Mouse (Mus musculus): ENCODE data around the gene 2310033P09Rik. TPM values are rescaled to one million over a fixed set of nuclear protein-coding genes. Genes with fewer than 3 reads are reported as not detected.

2310033P09Rik gene
- 27.7 and 29.2 TPM in 2 replicates for polyA plus RNA-seq (2015; fragmentation: Nextera tagmentation; extraction: Ambion mirVana)

GRCm38 (mm10) chr11:59208153-59208831 is at the start of gene 2310033P09Rik:
Gene 2310033P09Rik (plus strand): TSS chr11:59208321.
- H3K27ac ChIP-seq: peak within 1 kb of the TSS; percentile 96
- peak within 1 kb of the TSS; percentile 87 for H3K4me2 ChIP-seq
- peaks cover 29% of the 10 kb centered on the region for H3K36me3 ChIP-seq
- peak within 1 kb of the TSS; percentile 92 for H3K9ac ChIP-seq
- under 1% methylated on average over 66 of the region's 67 CpGs for WGBS
- peaks cover 22% of the 10 kb centered on the region for H3K4me1 ChIP-seq
- ATAC-seq (ENCODE audit: insufficient read depth, low FRiP score, low read depth): peak; percentile 77
- H3K27me3 ChIP-seq (replicated peaks): no peaks in the 10 kb centered on the region
- H3K4me3 ChIP-seq (replicated peaks): peak within 1 kb of the TSS; percentile 96
- no peaks in the 10 kb centered on the region for H3K9me3 ChIP-seq

- Histone ChIP-seq H3K4me3 (replicated peaks) (no peak overlapping the region), H3K27me3 (replicated peaks) (no peaks in the 10 kb centered on the region), H3K36me3 (peaks cover 10% of the 10 kb centered on the region; the same call in 1 of the 2 replicates), H3K9me3 (no peaks in the 10 kb centered on the region), H3K4me1 (peaks cover 6% of the 10 kb centered on the region; the same call in 1 of the 2 replicates), H3K27ac (no peak overlapping the region), H3K4me2 (no peak overlapping the region), H3K9ac (no peak overlapping the region)
- no peak for ATAC-seq (ENCODE audit: insufficient read depth, low FRiP score, low read depth)
- 91% methylated on average over 13 of the region's 13 CpGs for WGBS
Observed at GRCm38 (mm10) chr11:59159099-59159498, 49.0 kb upstream of the 2310033P09Rik start.

- no peaks in the 10 kb centered on the region for H3K27me3 ChIP-seq (replicated peaks)
- no peak for ATAC-seq (ENCODE audit: insufficient read depth, low FRiP score, low read depth)
- H3K9ac ChIP-seq: no peak overlapping the region
- no peak overlapping the region for H3K27ac ChIP-seq
- WGBS: 84% methylated on average over 4 of the region's 4 CpGs
- H3K4me1 ChIP-seq: peaks cover 11% of the 10 kb centered on the region; the same call in 1 of the 2 replicates
- no peak overlapping the region for H3K4me2 ChIP-seq
- no peak overlapping the region for H3K4me3 ChIP-seq (replicated peaks)
- H3K36me3 ChIP-seq: peaks cover 10% of the 10 kb centered on the region; the same call in 1 of the 2 replicates
- no peaks in the 10 kb centered on the region for H3K9me3 ChIP-seq
Observed at GRCm38 (mm10) chr11:59159558-59159957, 48.6 kb upstream of the 2310033P09Rik start.

- H3K4me3 ChIP-seq (replicated peaks): no peak overlapping the region
- H3K27me3 ChIP-seq (replicated peaks): no peaks in the 10 kb centered on the region
- peaks cover 10% of the 10 kb centered on the region; the same call in 1 of the 2 replicates for H3K36me3 ChIP-seq
- no peak overlapping the region for H3K4me2 ChIP-seq
- 72% methylated on average over 5 of the region's 5 CpGs for WGBS
- ATAC-seq (ENCODE audit: insufficient read depth, low FRiP score, low read depth): no peak
- H3K27ac ChIP-seq: no peak overlapping the region
- H3K4me1 ChIP-seq: peaks cover 11% of the 10 kb centered on the region; the same call in 1 of the 2 replicates
- H3K9me3 ChIP-seq: no peaks in the 10 kb centered on the region
- no peak overlapping the region for H3K9ac ChIP-seq
Observed at GRCm38 (mm10) chr11:59161398-59161797, 46.7 kb upstream of the 2310033P09Rik start.

- peak overlapping the region; percentile 65 for H3K4me2 ChIP-seq
- H3K36me3 ChIP-seq: 0 out of 2 replicates have a peak, but pooled peaks cover 7% of the 10 kb centered on the region
- H3K4me1 ChIP-seq: peaks cover 11% of the 10 kb centered on the region; the same call in 1 of the 2 replicates
- no peaks in the 10 kb centered on the region for H3K9me3 ChIP-seq
- peak overlapping the region; percentile 84 for H3K4me3 ChIP-seq (replicated peaks)
- H3K27ac ChIP-seq: peak overlapping the region; percentile 68
- no peaks in the 10 kb centered on the region for H3K27me3 ChIP-seq (replicated peaks)
- H3K9ac ChIP-seq: peak overlapping the region; percentile 26; the same call in 1 of the 2 replicates
- ATAC-seq (ENCODE audit: insufficient read depth, low FRiP score, low read depth): no peak
- WGBS: 59% methylated on average over 9 of the region's 9 CpGs
Observed at GRCm38 (mm10) chr11:59162443-59163254, 45.5 kb upstream of the 2310033P09Rik start.

- Histone ChIP-seq H3K27ac (peak within 1 kb of the TSS; percentile 100), H3K27me3 (replicated peaks) (no peaks in the 10 kb centered on the region), H3K9ac (peak within 1 kb of the TSS; percentile 84), H3K4me2 (peak within 1 kb of the TSS; percentile 65), H3K36me3 (no peaks in the 10 kb centered on the region), H3K4me1 (peaks cover 11% of the 10 kb centered on the region; the same call in 1 of the 2 replicates), H3K4me3 (replicated peaks) (peak within 1 kb of the TSS; percentile 84), H3K9me3 (no peaks in the 10 kb centered on the region)
- peak; percentile 98 for ATAC-seq (ENCODE audit: insufficient read depth, low FRiP score, low read depth)
- 2% methylated on average over 66 of the region's 68 CpGs for WGBS
Observed at GRCm38 (mm10) chr11:59163255-59164236, 44.6 kb upstream of the 2310033P09Rik start, which contains the start of gene Iba57. Gene Iba57 (minus strand): TSS chr11:59163739.

- H3K4me3 ChIP-seq (replicated peaks): peak overlapping the region; percentile 84; the same call in 1 of the 2 replicates
- peaks cover 11% of the 10 kb centered on the region; the same call in 1 of the 2 replicates for H3K4me1 ChIP-seq
- no peaks in the 10 kb centered on the region for H3K36me3 ChIP-seq
- no peaks in the 10 kb centered on the region for H3K27me3 ChIP-seq (replicated peaks)
- H3K4me2 ChIP-seq: peak overlapping the region; percentile 59
- H3K27ac ChIP-seq: peak overlapping the region; percentile 100
- no peak overlapping the region for H3K9ac ChIP-seq
- peak; percentile 11; the same call in 1 of the 2 replicates for ATAC-seq (ENCODE audit: insufficient read depth, low FRiP score, low read depth)
- H3K9me3 ChIP-seq: no peaks in the 10 kb centered on the region
- WGBS: 78% methylated on average over 9 of the region's 9 CpGs
Observed at GRCm38 (mm10) chr11:59164384-59164783, 43.7 kb upstream of the 2310033P09Rik start.

GRCm38 (mm10) chr11:59165616-59166241 is 42.4 kb upstream of the 2310033P09Rik start:
- H3K4me1 ChIP-seq: peaks cover 11% of the 10 kb centered on the region; the same call in 1 of the 2 replicates
- 61% methylated on average over 2 of the region's 2 CpGs for WGBS
- ATAC-seq (ENCODE audit: insufficient read depth, low FRiP score, low read depth): no peak
- no peaks in the 10 kb centered on the region for H3K36me3 ChIP-seq
- no peak overlapping the region for H3K27ac ChIP-seq
- no peak overlapping the region for H3K4me3 ChIP-seq (replicated peaks)
- no peaks in the 10 kb centered on the region for H3K9me3 ChIP-seq
- no peak overlapping the region for H3K9ac ChIP-seq
- no peak overlapping the region for H3K4me2 ChIP-seq
- no peaks in the 10 kb centered on the region for H3K27me3 ChIP-seq (replicated peaks)

GRCm38 (mm10) chr11:59169807-59170206 is 38.3 kb upstream of the 2310033P09Rik start:
- Histone ChIP-seq H3K9me3 (no peaks in the 10 kb centered on the region), H3K36me3 (no peaks in the 10 kb centered on the region), H3K4me1 (no peaks in the 10 kb centered on the region), H3K9ac (no peak overlapping the region), H3K27me3 (replicated peaks) (peaks cover 9% of the 10 kb centered on the region), H3K27ac (no peak overlapping the region), H3K4me2 (no peak overlapping the region), H3K4me3 (replicated peaks) (no peak overlapping the region)
- no peak for ATAC-seq (ENCODE audit: insufficient read depth, low FRiP score, low read depth)
- WGBS: 55% methylated on average over 3 of the region's 3 CpGs

GRCm38 (mm10) chr11:59170549-59170948 is 37.6 kb upstream of the 2310033P09Rik start:
- no peaks in the 10 kb centered on the region for H3K36me3 ChIP-seq
- no peak for ATAC-seq (ENCODE audit: insufficient read depth, low FRiP score, low read depth)
- H3K4me3 ChIP-seq (replicated peaks): no peak overlapping the region
- H3K4me1 ChIP-seq: no peaks in the 10 kb centered on the region
- no peaks in the 10 kb centered on the region for H3K9me3 ChIP-seq
- WGBS: 80% methylated on average over 4 of the region's 4 CpGs
- H3K27ac ChIP-seq: no peak overlapping the region
- no peak overlapping the region for H3K4me2 ChIP-seq
- no peak overlapping the region for H3K9ac ChIP-seq
- H3K27me3 ChIP-seq (replicated peaks): peaks cover 16% of the 10 kb centered on the region
